Mouse (Mus musculus) myocyte (in vitro differentiated cells): Measurements from ENCODE around the gene Wdr31. TPM values are rescaled to one million over a fixed set of nuclear protein-coding genes. Genes with fewer than 3 reads are reported as not detected.
A peak's percentile ranks its signal among the peaks of the same experiment; 100 is the strongest.

Experiments
- H3K27me3 ChIP-seq: one replicate; pipeline ENCODE4 v1.6.1; 2011; ENCODE audit not compliant: control insufficient read depth, insufficient read depth, insufficient read length
- H3K36me3 ChIP-seq: one replicate; pipeline ENCODE4 v1.6.1; 2011; ENCODE audit not compliant: control insufficient read depth, insufficient read depth
- H3K4me2 ChIP-seq: one replicate; pipeline ENCODE4 v1.6.1; 2011; ENCODE audit warnings: low read depth, control low read depth
- H3K4me3 ChIP-seq: one replicate; pipeline ENCODE4 v1.5.1; 2011; ENCODE audit warnings: mild to moderate bottlenecking, control low read depth, moderate library complexity
- H3K79me2 ChIP-seq: one replicate; pipeline ENCODE4 v1.6.1; 2011; ENCODE audit not compliant: control insufficient read depth, insufficient read depth
- H3ac ChIP-seq: one replicate; pipeline ENCODE4 v1.6.1; 2011; ENCODE audit not compliant: control insufficient read depth, insufficient read length
- CEBPB ChIP-seq: IDR thresholded peaks from 2 replicates; pipeline ENCODE4 v1.6.1; 2011; ENCODE audit warnings: mild to moderate bottlenecking, moderate library complexity; ENCODE audit not compliant: poor library complexity, insufficient read depth, severe bottlenecking
- E2F4 ChIP-seq: IDR thresholded peaks from one replicate; pipeline ENCODE4 v1.6.1; 2011; ENCODE audit warnings: mild to moderate bottlenecking, control low read depth, moderate library complexity; ENCODE audit not compliant: insufficient read depth
- MAX ChIP-seq: IDR thresholded peaks from one replicate; pipeline ENCODE4 v1.6.1; 2011; ENCODE audit warnings: low read depth, mild to moderate bottlenecking, control low read depth
- MYOD1 ChIP-seq, 3 experiments: IDR thresholded peaks; one replicate each; pipeline ENCODE4 v1.6.1; 2011; ENCODE audit warnings: control low read depth in 2 of 3, low read depth in 2 of 3, mild to moderate bottlenecking in 2 of 3, moderate library complexity in 1 of 3; ENCODE audit not compliant: insufficient read length in 2 of 3, control insufficient read depth in 1 of 3
- MYOG ChIP-seq, 3 experiments: IDR thresholded peaks; one replicate each; pipeline ENCODE4 v1.6.1; 2011; ENCODE audit warnings: control low read depth in 2 of 3, low read depth in 2 of 3, mild to moderate bottlenecking in 2 of 3; ENCODE audit not compliant: insufficient read length in 2 of 3, control insufficient read depth in 1 of 3, insufficient read depth in 1 of 3
- POLR2A ChIP-seq: IDR thresholded peaks from one replicate; pipeline ENCODE4 v1.6.1; 2011; ENCODE audit warnings: low read depth, mild to moderate bottlenecking, control low read depth, moderate library complexity; ENCODE audit not compliant: insufficient read length
- POLR2AphosphoS2 ChIP-seq: IDR thresholded peaks from one replicate; pipeline ENCODE4 v1.6.1; 2011; ENCODE audit warnings: low read depth, control low read depth; ENCODE audit not compliant: insufficient read length
- REST ChIP-seq: IDR thresholded peaks from one replicate; pipeline ENCODE4 v1.6.1; 2011; ENCODE audit warnings: mild to moderate bottlenecking, control low read depth, moderate library complexity; ENCODE audit not compliant: insufficient read depth, insufficient read length
- SRF ChIP-seq: IDR thresholded peaks from one replicate; pipeline ENCODE4 v1.6.1; 2011; ENCODE audit warnings: low read depth; ENCODE audit not compliant: control insufficient read depth, insufficient read length
- TCF12 ChIP-seq: IDR thresholded peaks from one replicate; pipeline ENCODE4 v1.6.1; 2011; ENCODE audit warnings: mild to moderate bottlenecking, control low read depth; ENCODE audit not compliant: poor library complexity, insufficient read depth, severe bottlenecking
- TCF3 ChIP-seq: IDR thresholded peaks from one replicate; pipeline ENCODE4 v1.6.1; 2011; ENCODE audit warnings: low read depth, control low read depth; ENCODE audit not compliant: insufficient read length
- USF1 ChIP-seq: IDR thresholded peaks from one replicate; pipeline ENCODE4 v1.6.1; 2011; ENCODE audit warnings: low read depth, mild to moderate bottlenecking, control low read depth, moderate library complexity
- polyA plus RNA-seq: library from polyadenylated mRNA; unstranded; fragments of >200 nt; fragmentation: generic; extraction: Trizol; gene quantifications from one replicate; pipeline ENCODE4 v1.2.1, GENCODE M21; 2012; ENCODE audit warnings: missing spikeins

Gene Wdr31
- polyA plus RNA-seq, 1 experiment, result 3.3 TPM

GRCm38 (mm10) chr4:62517538-62518415 is 47.1 kb upstream of the Wdr31 start:
- no peak overlapping the region for H3K4me2 ChIP-seq
- peaks cover 7% of the 10 kb centered on the region for H3K36me3 ChIP-seq
- H3K79me2 ChIP-seq, result no peaks in the 10 kb centered on the region
- H3K4me3 ChIP-seq, result peak overlapping the region; percentile 63
- no peaks in the 10 kb centered on the region for H3K27me3 ChIP-seq
- no peak overlapping the region for H3ac ChIP-seq
- TF ChIP-seq POLR2AphosphoS2 (no peak), CEBPB (no peak), E2F4 (no peak), TCF3 (no peak), TCF12 (no peak), USF1 (no peak)

DNA sequence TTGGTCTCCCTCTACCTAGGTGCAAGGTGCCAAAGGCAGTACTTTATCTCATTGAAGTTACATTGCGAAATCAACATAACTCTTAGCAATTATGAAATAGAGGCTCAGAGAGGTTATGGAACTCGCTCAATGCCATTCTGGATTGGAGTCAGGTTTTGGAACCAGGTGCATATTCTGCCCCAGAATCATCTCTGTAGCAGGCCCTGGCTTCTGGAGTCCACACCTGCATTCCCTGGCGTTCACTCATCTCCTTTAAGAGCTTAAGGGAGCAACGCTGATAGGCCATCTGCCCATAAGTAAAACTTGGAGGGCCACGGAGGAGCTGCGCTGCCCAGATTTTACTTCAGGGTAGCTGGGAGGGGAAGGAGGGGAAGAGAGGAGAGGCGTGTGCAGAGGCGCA is 46.4 kb upstream of the Wdr31 start:
- Histone ChIP-seq H3K36me3 (peaks cover 12% of the 10 kb centered on the region), H3K4me2 (no peak overlapping the region), H3ac (no peak overlapping the region), H3K79me2 (no peaks in the 10 kb centered on the region), H3K27me3 (no peaks in the 10 kb centered on the region), H3K4me3 (no peak overlapping the region)
- TF ChIP-seq MYOG (IDR thresholded peaks at IDR 0.05; ENCODE audit: control insufficient read depth in 1 of 3, insufficient read depth in 1 of 3, insufficient read length in 2 of 3, low read depth in 2 of 3), result no peak

DNA sequence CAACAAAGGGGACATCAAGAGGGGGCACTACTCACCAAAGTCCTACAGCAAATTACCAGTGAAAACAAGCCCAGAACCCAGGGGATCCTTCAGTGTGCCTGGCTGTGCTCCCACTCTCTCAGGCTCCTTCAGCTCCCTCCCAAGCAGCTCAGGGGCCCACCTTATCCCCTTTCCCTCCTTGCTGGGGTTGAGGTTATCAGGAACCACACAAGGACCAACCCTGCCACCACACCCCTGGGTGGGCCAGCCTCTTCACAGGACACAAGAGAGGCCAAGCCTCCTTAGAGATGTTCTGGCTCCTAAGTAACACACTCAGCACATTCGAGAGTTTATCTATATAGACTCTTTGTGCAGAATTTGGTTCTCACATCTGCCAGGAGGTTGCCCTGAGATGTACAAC is 45.9 kb upstream of the Wdr31 start:
- Histone ChIP-seq H3K4me3 (no peak overlapping the region), H3K79me2 (no peaks in the 10 kb centered on the region), H3ac (no peak overlapping the region), H3K4me2 (no peak overlapping the region), H3K27me3 (no peaks in the 10 kb centered on the region), H3K36me3 (peaks cover 16% of the 10 kb centered on the region)
- TF ChIP-seq SRF, result no peak
- no peak for TF ChIP-seq POLR2A
- no peak for TF ChIP-seq REST
- no peak for TF ChIP-seq TCF12
- TF ChIP-seq CEBPB, result no peak
- no peak for TF ChIP-seq MYOG (IDR thresholded peaks at IDR 0.05; ENCODE audit: control insufficient read depth in 1 of 3, insufficient read depth in 1 of 3, insufficient read length in 2 of 3, low read depth in 2 of 3)
- no peak for TF ChIP-seq E2F4
- no peak for TF ChIP-seq TCF3
- no peak for TF ChIP-seq MAX
- TF ChIP-seq USF1, result no peak
- TF ChIP-seq MYOD1 (IDR thresholded peaks at IDR 0.05; ENCODE audit: control insufficient read depth in 1 of 3, insufficient read length in 2 of 3, low read depth in 2 of 3), result no peak
- no peak for TF ChIP-seq POLR2AphosphoS2

GRCm38 (mm10) chr4:62516079-62516478 is 45.4 kb upstream of the Wdr31 start:
- no peak overlapping the region for H3K4me3 ChIP-seq
- TF ChIP-seq TCF3 (no peak), TCF12 (no peak), E2F4 (no peak), MYOD1 (IDR thresholded peaks at IDR 0.05; ENCODE audit: control insufficient read depth in 1 of 3, insufficient read length in 2 of 3, low read depth in 2 of 3) (no peak), POLR2A (no peak), MAX (no peak), CEBPB (no peak), MYOG (IDR thresholded peaks at IDR 0.05; ENCODE audit: control insufficient read depth in 1 of 3, insufficient read depth in 1 of 3, insufficient read length in 2 of 3, low read depth in 2 of 3) (no peak), REST (no peak), SRF (no peak), USF1 (no peak)
- no peak overlapping the region for H3K4me2 ChIP-seq
- no peak overlapping the region for H3ac ChIP-seq
- H3K27me3 ChIP-seq, result no peaks in the 10 kb centered on the region
- H3K79me2 ChIP-seq, result no peaks in the 10 kb centered on the region
- H3K36me3 ChIP-seq, result peaks cover 21% of the 10 kb centered on the region

- no peaks in the 10 kb centered on the region for H3K27me3 ChIP-seq
- no peak overlapping the region for H3ac ChIP-seq
- no peak for TF ChIP-seq POLR2A
- no peak for TF ChIP-seq MYOG (IDR thresholded peaks at IDR 0.05; ENCODE audit: control insufficient read depth in 1 of 3, insufficient read depth in 1 of 3, insufficient read length in 2 of 3, low read depth in 2 of 3)
- no peak for TF ChIP-seq POLR2AphosphoS2
- TF ChIP-seq TCF12, result no peak
- TF ChIP-seq TCF3, result no peak
- no peak for TF ChIP-seq MAX
- TF ChIP-seq SRF, result no peak
- TF ChIP-seq REST, result no peak
- no peak for TF ChIP-seq E2F4
- TF ChIP-seq USF1, result no peak
- no peak for TF ChIP-seq MYOD1 (IDR thresholded peaks at IDR 0.05; ENCODE audit: control insufficient read depth in 1 of 3, insufficient read length in 2 of 3, low read depth in 2 of 3)
- no peak for TF ChIP-seq CEBPB
- no peak overlapping the region for H3K4me2 ChIP-seq
- H3K79me2 ChIP-seq, result no peaks in the 10 kb centered on the region
- H3K4me3 ChIP-seq, result no peak overlapping the region
- peaks cover 26% of the 10 kb centered on the region for H3K36me3 ChIP-seq
Measured at GRCm38 (mm10) chr4:62515490-62515889, 44.8 kb upstream of the Wdr31 start.
